Mouse (Mus musculus) embryo, embryonic 11.5 days (tissue): ENCODE results near the gene Tspan31.

Experiments used
- DNase-seq: peaks from one replicate; pipeline ENCODE4 v3.0.0-alpha.2; 2012; ENCODE audit warnings: low read depth, low spot score

Gene Tspan31

DNA sequence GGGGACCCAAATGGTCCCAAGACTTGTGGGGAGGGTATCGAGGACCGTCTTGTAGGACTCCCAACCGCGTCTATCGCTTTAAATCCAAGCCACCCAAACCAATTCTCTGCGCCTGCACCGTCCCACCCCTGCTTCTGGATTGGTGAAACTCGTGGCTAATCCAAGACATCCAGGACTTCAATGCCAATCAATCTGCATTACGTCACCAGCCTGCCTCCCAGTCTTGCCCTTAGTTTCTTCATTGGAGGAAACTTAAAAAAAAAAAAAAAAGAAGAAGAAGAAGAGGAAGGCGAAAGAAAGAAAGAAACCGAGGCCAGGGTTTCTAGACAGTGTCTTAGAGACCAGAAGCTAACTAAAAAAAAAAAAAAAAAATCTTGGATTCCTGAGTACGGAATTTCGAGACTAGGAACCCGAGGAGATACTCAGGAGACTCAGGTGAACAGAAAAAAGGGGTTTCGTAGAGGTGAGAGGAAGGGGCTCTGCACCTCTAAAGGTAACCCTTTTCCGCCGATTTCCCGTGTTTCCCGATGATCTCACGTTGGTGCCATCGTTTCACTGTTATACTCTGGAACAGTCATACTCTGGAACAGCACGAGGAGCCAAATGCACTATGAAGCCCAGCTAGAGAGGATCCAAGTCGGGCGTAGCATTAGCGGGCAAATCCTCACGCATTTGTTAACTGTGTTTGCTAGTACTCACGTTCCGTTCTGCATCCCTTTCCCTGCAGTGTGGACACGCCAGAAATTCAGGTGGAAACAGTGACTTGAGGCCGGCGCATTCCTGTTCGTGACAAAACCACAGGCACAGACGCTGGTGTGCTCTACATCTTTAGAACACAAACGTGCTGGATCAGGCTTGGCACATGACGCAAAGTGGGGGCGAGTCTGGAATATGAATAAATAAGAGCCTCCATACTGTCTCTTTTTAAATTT, at the start of gene Tspan31:
Tspan31 (minus strand) TSS at position 75 of the 932 bp plus-strand sequence.
- peak; percentile 91 for DNase-seq

DNA sequence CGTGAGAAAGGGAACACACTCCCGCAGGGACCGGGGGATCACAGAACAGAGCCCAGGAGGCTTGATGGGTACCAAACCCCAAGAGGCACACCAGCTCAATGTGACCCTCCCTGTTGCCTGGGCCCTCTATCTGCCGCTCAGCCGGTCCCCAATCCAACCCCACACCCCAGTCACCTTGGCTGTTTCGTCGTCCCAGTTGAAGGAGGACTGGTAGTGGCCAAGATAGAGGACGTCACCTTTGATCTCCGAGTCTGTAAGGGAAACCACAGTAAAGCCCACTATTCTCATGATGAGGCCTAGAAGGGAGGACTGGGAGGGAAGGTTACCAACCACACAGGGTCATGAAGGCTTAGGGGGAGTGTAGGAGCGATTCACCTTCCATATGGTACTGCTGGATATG, 49.2 kb upstream of the Tspan31 start:
- no peak for DNase-seq

DNA sequence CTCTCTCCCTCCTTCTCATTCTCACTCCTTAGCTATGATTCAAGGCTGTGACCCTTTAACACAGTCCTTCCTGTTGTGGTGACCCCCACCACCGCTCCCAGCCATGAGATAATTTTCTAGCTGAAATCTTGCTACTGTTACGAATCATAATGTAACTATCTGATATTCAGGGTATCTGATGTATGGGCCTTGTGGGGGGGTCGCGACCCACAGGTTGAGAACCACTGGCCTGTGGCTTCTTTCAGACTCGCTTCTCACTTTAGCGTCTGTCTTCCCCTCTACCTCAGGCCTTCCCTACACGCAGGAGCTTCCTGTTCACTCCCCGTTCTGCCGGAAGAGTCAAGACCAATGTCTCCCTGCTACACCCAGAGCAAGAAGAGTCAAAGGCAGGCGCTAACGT, 48.4 kb upstream of the Tspan31 start:
- no peak for DNase-seq

DNA sequence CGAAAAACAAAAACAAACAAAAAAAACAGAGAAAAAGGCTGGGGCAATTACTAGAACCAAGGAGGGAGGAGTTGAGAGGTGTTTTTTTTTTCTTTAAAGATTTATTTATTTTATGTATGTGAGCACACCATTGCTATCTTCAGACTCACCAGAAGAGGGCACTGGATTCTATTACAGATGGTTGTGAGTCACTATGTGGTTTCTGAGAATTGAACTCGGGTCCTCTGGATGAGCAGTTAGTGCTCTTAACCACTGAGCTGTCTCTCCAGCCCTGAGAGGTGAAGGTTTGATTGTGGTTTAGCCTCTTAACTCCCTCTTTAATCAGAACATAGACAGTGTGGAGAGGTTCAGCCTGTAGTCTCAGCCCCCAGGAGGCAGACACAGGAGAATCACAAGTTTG, 45.0 kb upstream of the Tspan31 start:
- DNase-seq, result no peak

DNA sequence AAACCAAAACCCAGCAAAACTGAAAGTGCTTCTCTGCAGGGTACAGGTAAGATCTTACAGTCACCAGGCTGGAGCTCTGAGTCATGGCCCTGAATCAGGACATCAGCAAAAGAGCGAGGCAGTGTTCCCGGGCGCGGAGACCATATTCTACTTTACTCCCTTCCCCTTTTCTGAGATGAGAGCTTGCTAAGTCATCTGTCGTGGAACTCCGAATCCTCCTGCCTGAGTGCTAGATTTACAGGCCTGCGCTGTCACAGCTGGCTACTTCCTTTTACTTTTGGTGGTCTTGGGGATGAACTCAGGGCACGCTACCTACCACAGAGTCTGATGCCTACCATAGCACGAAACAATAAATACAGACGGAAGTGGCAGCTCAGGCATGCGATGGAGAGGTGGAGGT, 44.3 kb upstream of the Tspan31 start:
- no peak for DNase-seq

DNA sequence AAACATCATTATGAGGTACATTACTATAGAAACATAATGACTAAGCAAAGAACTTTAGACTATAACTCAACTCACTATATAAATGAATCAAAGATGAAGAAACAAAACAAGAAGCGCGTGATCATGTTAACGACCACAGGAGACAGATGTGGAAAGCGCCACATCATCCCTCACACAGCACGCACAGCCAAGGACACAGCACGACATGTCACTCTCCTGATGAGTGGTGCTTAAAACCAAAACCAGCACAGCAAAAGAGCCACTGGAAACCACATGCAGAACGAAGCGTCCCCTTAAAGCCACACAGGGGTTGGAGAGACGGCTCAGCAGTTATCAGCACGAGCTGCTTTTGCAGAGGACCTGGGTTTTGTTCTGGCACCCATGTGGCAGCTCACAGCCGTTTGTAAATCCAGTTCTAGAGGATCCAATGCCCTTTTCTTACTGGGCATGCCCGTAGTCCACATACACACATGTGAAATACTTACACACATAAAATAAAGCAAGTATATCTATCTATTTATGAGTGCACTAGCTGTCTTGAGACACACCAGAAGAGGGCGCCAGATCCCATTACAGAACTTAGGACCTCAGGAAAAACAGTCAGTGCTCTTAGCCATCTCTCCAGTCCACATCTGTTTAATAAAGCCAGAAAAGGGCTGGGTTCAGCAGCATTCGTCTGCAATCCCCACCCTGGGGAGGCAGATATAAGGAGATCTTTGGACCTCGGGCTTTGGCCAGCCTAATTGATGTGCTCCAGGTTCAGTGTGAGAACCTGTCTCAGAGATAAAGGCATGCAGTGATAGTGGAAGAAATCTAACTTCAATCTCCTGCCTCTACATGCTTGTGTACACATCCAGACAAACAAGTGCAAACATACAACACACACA, 41.2 kb upstream of the Tspan31 start:
- DNase-seq, result no peak

DNA sequence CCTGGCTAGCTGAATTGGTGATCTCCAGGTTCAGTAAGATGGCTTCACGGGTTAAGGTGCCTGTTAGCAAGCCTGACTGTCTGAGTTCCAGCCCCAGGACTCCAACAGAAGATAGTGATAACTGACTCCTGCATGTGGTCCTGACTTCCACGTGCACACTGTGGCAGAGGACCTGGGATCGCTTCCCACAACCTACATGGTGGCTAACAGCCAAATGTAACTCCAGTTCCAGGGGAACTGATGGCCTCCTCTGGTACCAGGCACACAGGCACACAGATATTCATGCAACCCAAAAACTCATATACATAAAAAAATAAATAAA, 38.2 kb upstream of the Tspan31 start:
- no peak for DNase-seq

DNA sequence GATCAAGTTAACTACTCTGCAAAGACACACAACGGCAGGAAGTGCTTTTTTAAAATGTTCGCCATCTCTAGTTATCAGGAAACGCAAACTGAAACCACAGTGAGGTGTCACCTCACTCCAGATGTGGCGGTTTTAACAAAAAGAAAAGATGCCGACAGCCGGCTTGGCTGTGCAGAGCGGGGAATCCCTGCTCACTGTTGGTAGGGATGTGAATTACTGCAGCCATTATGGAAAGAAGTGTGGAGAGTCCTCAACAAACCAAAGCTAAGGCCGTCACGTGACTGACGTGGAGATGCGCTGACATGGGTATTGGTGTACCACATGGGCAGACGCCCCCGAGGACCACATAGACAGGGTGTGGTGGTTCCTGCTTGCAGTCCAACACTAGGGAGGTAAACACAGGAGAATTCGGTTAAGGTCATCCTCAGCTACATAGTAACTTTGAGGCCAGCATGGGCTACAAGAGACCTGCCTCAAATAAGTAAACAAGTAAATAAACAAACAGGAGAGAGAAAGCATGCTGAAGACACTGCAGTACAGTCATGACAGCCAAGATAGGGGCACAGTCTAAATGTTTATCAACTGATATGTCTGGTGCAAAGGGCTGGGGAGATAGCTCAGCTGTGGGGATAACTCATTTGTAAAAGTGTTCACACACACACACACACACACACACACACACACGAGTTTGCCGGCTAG, 37.6 kb upstream of the Tspan31 start:
- DNase-seq, result no peak

DNA sequence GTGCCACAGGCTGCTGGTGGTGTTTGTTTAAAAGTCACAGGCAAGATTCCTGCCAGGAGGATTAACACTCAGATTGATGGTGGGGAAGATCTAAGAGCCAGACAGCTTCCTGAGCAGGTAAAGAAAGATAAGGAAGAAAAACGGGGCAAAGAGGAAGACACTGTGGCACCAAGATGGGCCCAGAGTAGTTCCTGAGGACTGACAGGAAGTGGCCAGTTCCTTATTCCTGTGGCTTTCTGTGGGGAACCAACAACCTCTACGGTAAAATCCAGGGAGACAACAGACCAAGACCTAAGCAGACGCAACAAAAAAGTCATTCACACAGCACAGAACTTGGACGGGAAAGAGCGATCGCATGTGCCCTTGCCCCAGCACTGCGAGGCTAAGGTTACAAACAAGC, 33.6 kb upstream of the Tspan31 start:
- DNase-seq, result no peak

DNA sequence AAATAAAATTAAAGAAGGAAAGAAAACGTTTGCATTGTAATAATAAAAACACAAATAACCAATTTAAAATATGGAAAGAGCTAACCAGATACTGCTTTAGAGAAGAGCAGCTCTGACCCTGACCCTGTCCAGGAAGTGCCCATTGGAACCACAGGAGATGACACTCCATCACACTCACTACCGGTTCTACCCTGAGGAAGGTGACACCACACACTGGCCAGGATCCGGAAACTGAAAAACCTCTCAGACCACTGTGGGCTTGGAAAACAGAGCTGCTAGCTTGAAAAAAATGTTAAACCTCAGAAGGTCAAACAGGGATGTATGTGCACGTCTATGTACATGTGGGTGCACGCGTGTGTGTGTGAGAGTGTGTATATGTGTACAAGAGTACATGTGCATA, 31.1 kb upstream of the Tspan31 start:
- DNase-seq, result no peak

DNA sequence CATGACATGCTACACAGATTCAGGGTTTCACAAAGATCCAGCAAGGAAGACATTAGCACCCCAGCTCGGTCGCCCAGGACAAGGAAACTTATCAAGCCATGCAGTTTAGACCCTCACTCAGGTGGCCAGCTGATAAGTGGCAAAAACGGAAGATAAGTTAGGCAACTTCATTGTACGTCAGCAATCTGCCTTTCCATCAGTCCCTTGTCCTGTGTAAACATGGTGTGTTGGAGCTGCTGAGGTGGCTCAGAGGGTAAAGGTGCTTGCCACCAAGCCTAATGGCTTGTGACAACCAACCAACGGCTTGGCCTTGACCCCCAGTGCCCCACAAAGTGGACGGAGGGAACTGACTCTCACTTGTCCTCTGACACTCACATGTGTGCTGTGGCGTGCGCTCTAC, 30.4 kb upstream of the Tspan31 start:
- DNase-seq, result no peak

DNA sequence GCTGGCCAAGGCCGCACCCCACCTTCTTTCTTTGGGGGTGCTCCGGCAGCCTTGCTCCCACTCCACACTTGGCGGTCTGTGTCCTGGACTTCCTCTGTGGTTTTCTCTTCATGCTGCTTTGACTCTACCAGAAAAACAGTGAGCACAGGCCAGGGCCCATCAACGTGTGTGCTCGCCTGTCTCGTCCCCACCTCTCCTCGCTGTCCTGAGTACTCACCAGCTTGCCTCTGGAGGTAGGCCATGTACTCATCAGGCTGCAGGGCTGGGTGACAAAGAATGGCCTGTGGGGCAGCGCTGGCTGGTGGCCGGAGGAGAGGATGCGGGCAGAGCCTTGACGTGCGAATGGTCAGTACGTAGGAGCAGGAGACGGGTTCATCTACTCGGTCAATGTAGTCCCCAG, 29.8 kb upstream of the Tspan31 start:
- no peak for DNase-seq

DNA sequence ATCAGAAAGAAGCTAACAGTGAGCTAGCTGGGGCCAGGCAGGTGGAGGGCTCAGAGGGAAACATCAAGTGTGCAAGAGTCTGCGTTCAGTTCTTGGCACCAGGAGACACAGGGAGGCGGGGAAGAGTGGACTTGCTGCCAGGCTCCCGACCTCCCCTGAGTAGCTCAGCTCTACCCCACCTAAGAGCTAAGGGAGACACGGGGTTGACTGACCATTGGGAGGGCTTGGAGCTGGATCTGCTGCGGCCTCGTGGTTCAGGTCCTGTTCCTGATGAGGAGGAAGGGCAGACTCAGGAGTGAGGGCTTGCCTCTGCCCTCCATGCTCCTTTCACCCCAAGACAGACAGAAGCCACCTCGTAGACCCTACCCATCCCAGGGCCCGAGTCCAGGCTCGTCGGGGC, 29.1 kb upstream of the Tspan31 start:
- DNase-seq, result no peak

DNA sequence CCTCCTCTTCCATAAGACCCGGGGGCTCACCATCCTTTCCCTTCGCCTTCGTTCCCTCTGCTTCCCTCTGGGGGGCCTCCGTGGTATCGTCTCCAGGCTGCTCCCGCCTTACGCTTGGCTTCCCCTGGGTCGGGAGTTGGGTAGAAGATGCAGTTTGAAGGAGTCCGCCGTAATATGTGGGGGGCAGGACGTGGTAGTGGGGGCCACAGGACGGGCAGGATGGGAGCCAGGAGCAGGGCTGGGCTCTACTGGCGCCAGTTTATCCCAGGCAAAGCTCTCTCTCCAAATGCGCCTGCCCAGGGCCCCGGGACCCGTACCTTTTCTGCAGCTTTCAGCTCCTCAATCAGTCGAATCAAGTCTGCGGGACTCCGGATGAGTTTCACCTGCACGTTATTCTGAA, 28.4 kb upstream of the Tspan31 start:
- no peak for DNase-seq

DNA sequence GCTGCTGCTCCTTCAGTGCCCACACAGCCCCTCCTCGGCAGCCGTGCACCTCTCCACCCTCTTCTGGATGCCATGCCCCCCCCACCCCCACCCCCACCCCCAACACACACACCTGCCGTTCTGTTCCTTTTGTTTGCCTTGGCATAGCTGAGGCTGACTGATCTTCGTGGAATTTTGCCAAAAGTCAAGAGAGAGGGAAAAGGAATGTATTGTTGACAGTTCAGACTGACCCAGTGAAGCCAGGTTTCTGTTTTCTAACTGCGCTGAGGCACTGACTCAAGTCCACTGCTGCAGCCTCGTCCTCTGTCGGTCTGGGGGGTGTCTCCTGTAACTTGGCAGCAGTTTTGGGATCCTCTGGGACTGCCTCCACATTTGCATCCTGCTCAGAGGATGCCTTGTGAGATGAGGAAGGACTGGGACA, 24.3 kb upstream of the Tspan31 start:
- no peak for DNase-seq

DNA sequence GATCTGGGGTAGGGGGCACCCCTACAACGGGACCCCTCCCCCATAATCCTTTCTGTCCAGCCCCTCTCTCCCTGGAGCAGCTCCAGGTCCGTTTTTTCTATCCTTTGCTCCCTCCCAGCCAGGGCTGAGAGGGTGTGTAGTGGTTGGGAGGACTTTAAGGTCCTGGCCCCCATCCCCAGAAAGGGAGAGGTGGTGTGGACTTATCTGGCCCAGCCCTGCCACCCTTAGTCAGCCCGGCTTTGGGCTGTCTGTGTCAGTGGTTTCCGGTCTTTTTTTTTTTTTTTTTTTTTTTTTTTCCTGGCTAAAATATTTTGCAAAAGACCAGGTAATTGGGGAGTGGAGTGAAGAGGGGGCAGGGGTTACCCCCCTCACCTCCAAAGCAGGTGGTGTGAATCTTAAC, 22.7 kb upstream of the Tspan31 start:
- no peak for DNase-seq

DNA sequence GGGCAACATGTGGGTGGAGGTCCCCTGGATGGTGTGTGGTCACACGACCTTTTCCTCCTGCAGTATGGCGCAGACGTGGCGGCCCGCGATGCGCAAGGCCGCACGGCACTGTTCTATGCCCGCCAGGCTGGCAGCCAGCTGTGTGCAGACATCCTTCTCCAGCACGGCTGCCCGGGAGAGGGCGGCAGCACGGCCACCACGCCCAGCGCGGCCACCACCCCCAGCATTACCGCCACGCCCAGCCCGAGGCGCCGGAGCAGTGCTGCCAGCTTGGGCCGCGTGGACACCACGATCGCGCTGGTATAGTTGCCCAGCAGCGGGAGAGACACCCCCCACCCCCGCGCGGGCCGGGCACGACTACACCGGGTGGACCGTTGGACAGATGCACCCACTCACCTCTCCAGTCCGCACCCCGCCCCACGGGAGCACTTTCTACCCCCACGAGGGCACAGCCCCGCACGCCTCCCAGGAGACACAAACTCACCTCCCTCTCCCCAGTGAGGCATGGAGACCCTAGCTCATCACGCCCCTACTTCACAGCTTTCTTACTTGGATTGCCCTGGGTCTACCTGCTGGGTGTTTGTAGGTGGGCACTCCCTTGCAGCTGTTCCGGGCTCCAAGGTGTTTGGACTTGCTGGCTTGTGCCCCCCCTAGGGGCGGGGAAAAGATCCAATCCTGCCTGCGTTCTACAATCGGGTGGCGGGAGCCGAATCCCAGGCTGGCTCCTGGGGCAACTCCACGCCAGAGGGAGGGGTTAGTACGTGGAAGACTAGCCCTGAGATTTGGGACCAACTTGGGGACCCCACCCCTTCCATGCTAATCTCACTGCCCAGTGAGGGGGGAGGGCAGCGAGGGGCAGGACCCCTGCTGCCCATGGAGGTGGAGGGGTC, 21.7 kb upstream of the Tspan31 start:
- no peak for DNase-seq

DNA sequence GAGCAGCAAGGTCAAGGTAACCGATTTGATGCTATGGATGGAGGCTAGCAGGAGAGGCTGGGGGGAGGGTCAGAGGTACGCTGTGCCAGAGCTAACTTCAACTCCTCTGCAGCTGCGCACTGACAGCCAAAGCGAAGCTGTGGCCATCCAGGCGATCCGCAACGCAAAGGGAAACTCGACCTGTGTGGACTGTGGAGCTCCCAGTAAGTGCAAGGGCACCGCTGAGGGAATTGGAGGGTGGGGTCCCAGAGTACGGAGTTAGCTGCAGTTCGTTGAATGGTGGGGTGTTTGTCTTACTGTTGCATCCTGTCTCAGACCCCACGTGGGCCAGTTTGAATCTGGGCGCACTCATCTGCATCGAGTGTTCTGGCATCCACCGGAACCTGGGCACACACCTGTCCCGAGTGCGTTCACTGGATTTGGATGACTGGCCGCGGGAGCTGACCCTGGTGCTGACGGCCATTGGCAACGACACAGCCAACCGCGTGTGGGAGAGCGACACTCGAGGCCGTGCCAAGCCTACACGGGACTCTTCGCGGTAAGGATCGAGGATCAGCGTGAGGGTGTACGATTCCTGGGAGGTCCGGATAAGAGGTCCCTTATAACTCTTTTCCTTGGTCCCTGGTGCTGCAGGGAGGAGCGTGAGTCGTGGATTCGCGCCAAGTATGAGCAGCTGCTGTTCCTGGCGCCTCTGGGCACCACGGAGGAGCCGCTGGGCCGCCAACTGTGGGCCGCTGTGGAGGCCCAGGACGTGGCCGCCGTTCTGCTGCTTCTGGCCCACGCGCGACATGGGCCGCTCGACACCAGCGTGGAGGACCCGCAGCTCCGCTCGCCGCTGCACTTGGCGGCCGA, 20.7 kb upstream of the Tspan31 start:
- no peak for DNase-seq

DNA sequence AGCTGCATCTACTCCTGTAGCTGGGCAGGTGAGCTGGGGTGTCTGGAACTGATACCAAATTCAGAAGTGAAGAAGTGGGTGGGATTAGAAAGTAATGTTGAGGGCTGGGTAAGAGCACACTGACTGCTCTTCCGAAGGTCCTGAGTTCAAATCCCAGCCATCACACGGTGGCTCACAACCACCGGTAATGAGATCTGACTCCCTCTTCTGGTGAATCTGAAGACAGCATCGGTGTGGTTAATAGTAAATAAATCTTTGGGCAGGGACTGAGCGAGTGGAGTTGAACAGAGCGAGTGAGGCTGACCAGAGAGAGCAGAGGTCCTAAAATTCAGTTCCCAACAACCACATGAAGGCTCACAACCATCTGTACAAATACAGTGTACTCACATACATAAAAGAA, 15.6 kb upstream of the Tspan31 start:
- no peak for DNase-seq

DNA sequence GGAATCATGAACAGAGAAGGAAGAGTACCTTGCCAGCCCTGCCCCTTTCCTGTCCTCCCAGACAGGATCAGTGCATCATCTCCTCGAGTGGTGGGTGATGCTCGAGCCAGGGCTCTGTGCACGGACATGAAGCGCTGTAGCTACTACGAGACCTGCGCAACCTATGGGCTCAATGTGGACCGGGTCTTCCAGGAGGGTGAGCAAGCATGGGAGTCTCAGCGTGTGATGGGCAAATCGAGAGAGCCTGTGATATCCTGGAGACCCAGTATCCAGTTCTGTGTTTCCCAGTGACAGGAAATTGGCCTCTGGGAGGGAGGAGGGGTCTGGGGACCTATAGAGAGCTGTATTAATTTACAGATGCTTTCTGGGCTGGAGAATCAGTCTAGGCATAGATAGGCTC, 15.0 kb upstream of the Tspan31 start:
- DNase-seq, result no peak
